Comparison of ENCODE assay signal across 11 mouse cellular contexts in genomic region chr8:11309226-11309625, GRCm38 (mm10). TPM values are rescaled to one million over a fixed set of nuclear protein-coding genes. Genes with fewer than 3 reads are reported as not detected.
DNase-seq lines count a peak whose midpoint lies in the region; ATAC-seq and TF ChIP-seq lines count a peak whose summit lies in the region.
"Had no signal": no experiment of that assay in that cellular context is flagged by ENCODE, and none has a peak within 500 bp of the region (broad histone marks: within the 10 kb centered on the region; RNA-seq: fewer than 3 reads in every experiment).

No protein-coding gene starts in this region.

- ATAC-seq in heart, embryonic 13.5 days (ENCODE audit: extremely low read depth, insufficient number of reproducible peaks, low FRiP score, low TSS enrichment) = no peak
- ATAC-seq in kidney, postnatal 0 days (replicated peaks; ENCODE audit: low FRiP score, low read depth) = no peak
- no peak for ATAC-seq in neural tube, embryonic 15.5 days (ENCODE audit: low FRiP score)
- ATAC-seq: forebrain, postnatal 0 days had no signal

- peak overlapping the region; percentile 22 for H3K27ac ChIP-seq in heart, embryonic 13.5 days (replicated peaks)
- H3K27ac ChIP-seq in kidney, postnatal 0 days = peak overlapping the region; percentile 96
- no peak overlapping the region for H3K27ac ChIP-seq in embryonic facial prominence, embryonic 10.5 days (replicated peaks)
- H3K27ac ChIP-seq in neural tube, embryonic 15.5 days (replicated peaks) = no peak overlapping the region

- DNase-seq in heart, postnatal 10 days = no peak
- DNase-seq in kidney, postnatal 0 days (ENCODE audit: low spot score) = no peak
- no peak for DNase-seq in kidney, postnatal 36 days
- DNase-seq in embryonic facial prominence, embryonic 10.5 days (ENCODE audit: low spot score) = no peak
- DNase-seq in testis, postnatal 10 days (ENCODE audit: low spot score) = no peak
- DNase-seq: adrenal gland, postnatal 36 days; cerebellum, adult 2 months; forebrain, postnatal 0 days; layer of hippocampus, adult 9-11 months had no signal

- H3K36me3 ChIP-seq in heart, embryonic 13.5 days = peaks cover 22% of the 10 kb centered on the region
- peaks cover 8% of the 10 kb centered on the region for H3K36me3 ChIP-seq in kidney, postnatal 0 days (ENCODE audit: insufficient read depth, low read length)
- H3K36me3 ChIP-seq in embryonic facial prominence, embryonic 10.5 days (replicated peaks) = peaks cover 34% of the 10 kb centered on the region
- H3K36me3 ChIP-seq in neural tube, embryonic 15.5 days = no peaks in the 10 kb centered on the region

- peak overlapping the region; percentile 91 for H3K4me2 ChIP-seq in heart, embryonic 13.5 days
- peak overlapping the region; percentile 76 for H3K4me2 ChIP-seq in kidney, postnatal 0 days (ENCODE audit: low read length)
- H3K4me2 ChIP-seq in neural tube, embryonic 15.5 days = peak overlapping the region; percentile 93; the same call in 1 of the 2 replicates

- no peaks in the 10 kb centered on the region for H3K27me3 ChIP-seq in heart, embryonic 13.5 days (replicated peaks)
- no peaks in the 10 kb centered on the region for H3K27me3 ChIP-seq in kidney, postnatal 0 days (ENCODE audit: insufficient read depth, low read length)
- peaks cover 51% of the 10 kb centered on the region for H3K27me3 ChIP-seq in embryonic facial prominence, embryonic 10.5 days (replicated peaks; ENCODE audit: low read depth, poor library complexity, severe bottlenecking)
- peaks cover 50% of the 10 kb centered on the region for H3K27me3 ChIP-seq in neural tube, embryonic 15.5 days (replicated peaks)

- no peaks in the 10 kb centered on the region for H3K9me3 ChIP-seq in heart, embryonic 13.5 days
- H3K9me3 ChIP-seq in kidney, postnatal 0 days (replicated peaks; ENCODE audit: low read length) = no peaks in the 10 kb centered on the region
- H3K9me3 ChIP-seq in embryonic facial prominence, embryonic 10.5 days = no peaks in the 10 kb centered on the region
- no peaks in the 10 kb centered on the region for H3K9me3 ChIP-seq in neural tube, embryonic 15.5 days (replicated peaks)

- peak overlapping the region; percentile 98 for H3K9ac ChIP-seq in heart, embryonic 13.5 days
- 0 out of 2 replicates have a peak overlapping the region, but pooled peaks have one; percentile 20 for H3K9ac ChIP-seq in kidney, postnatal 0 days (ENCODE audit: low read depth, low read length)
- H3K9ac ChIP-seq in neural tube, embryonic 15.5 days (replicated peaks) = no peak overlapping the region
- H3K9ac ChIP-seq: forebrain, postnatal 0 days had no signal

- WGBS in heart, embryonic 13.5 days = 26% methylated on average over 5 of the region's 5 CpGs
- 42% methylated on average over 5 of the region's 5 CpGs for WGBS in kidney, postnatal 0 days
- 50% methylated on average over 5 of the region's 5 CpGs for WGBS in embryonic facial prominence, embryonic 10.5 days
- WGBS in neural tube, embryonic 15.5 days = 63% methylated on average over 5 of the region's 5 CpGs

- TF ChIP-seq CTCF in kidney, postnatal 0 days (IDR thresholded peaks at IDR 0.05; ENCODE audit: low read depth) = no peak

- intact Hi-C loops in heart, postnatal 10 days (cut with DNase I) = loop anchor here (2.0 kb wide), 1 partner anchor 54 kb away; no protein-coding TSS in a partner anchor

- H3K4me3 ChIP-seq in heart, embryonic 13.5 days = peak overlapping the region; percentile 84
- 0 out of 2 replicates have a peak overlapping the region, but pooled peaks have one; percentile 94 for H3K4me3 ChIP-seq in kidney, postnatal 0 days (replicated peaks; ENCODE audit: low read depth, low read length)
- H3K4me3 ChIP-seq in embryonic facial prominence, embryonic 10.5 days = peak overlapping the region; percentile 24; the same call in 1 of the 2 replicates
- H3K4me3 ChIP-seq in neural tube, embryonic 15.5 days (replicated peaks) = no peak overlapping the region

- peaks cover 63% of the 10 kb centered on the region for H3K4me1 ChIP-seq in heart, embryonic 13.5 days
- peaks cover 47% of the 10 kb centered on the region for H3K4me1 ChIP-seq in kidney, postnatal 0 days (replicated peaks; ENCODE audit: insufficient read depth, low read length)
- peaks cover 78% of the 10 kb centered on the region for H3K4me1 ChIP-seq in embryonic facial prominence, embryonic 10.5 days
- peaks cover 39% of the 10 kb centered on the region for H3K4me1 ChIP-seq in neural tube, embryonic 15.5 days

RNA-seq across cellular contexts. Expression of gene Col4a2, which starts 3.4 kb away (rescaled TPM):
- 66.9 and 71.5 TPM in 2 replicates for polyA plus RNA-seq in heart, embryonic 13.5 days (2015; fragmentation: Nextera tagmentation; extraction: Ambion mirVana)
- 100 to 1,000 TPM; 697 to 713 TPM for total RNA-seq in heart, postnatal 10 days (2021)
- polyA plus RNA-seq in kidney, postnatal 0 days (2015; fragmentation: Nextera tagmentation; extraction: Ambion mirVana) = 139 and 140 TPM in 2 replicates
- polyA plus RNA-seq in embryonic facial prominence, embryonic 10.5 days (2016; fragmentation: Nextera tagmentation; extraction: Ambion mirVana) = 51.8 and 54.7 TPM in 2 replicates
- polyA plus RNA-seq in neural tube, embryonic 15.5 days (2015; fragmentation: Nextera tagmentation; extraction: Ambion mirVana) = 35.4 and 43.7 TPM in 2 replicates

RNA-seq across cellular contexts. Expression of gene Col4a1, which starts 3.4 kb away (rescaled TPM):
- 164 TPM in 2 replicates for polyA plus RNA-seq in heart, embryonic 13.5 days (2015; fragmentation: Nextera tagmentation; extraction: Ambion mirVana)
- total RNA-seq in heart, postnatal 10 days (2021) = 1,000 to 10,000 TPM; 1,260 to 1,378 TPM
- polyA plus RNA-seq in kidney, postnatal 0 days (2015; fragmentation: Nextera tagmentation; extraction: Ambion mirVana) = 305 and 310 TPM in 2 replicates
- 128 and 138 TPM in 2 replicates for polyA plus RNA-seq in embryonic facial prominence, embryonic 10.5 days (2016; fragmentation: Nextera tagmentation; extraction: Ambion mirVana)
- 79.3 and 96.2 TPM in 2 replicates for polyA plus RNA-seq in neural tube, embryonic 15.5 days (2015; fragmentation: Nextera tagmentation; extraction: Ambion mirVana)

Comparison
In these comparisons a context has a peak if more than half of its experiments do, and no peak if none do; other contexts are left out.
1. H3K27ac ChIP-seq: peak in heart, embryonic 13.5 days (single experiment) and kidney, postnatal 0 days (single experiment); none in embryonic facial prominence, embryonic 10.5 days (single experiment) and neural tube, embryonic 15.5 days (single experiment).
2. Peak in every context shown above with its lines, with median percentiles within 50 percentile points of each other: H3K4me2 ChIP-seq.